Mouse (Mus musculus) myocyte (in vitro differentiated cells): ENCODE measurements at regions not wholly inside any gene's neighbourhood (a gene's known extent, or its start where the extent isn't known, plus 50 kb on each side); places are given as distances from the start of the nearest gene placed in this dataset.
"Not testable (repeated sequence)": the region's sequence is repeated elsewhere in the genome, so short reads cannot be mapped to it uniquely, and the experiment has no call there.

Experiments
- H3K27me3 ChIP-seq: one replicate; pipeline ENCODE4 v1.6.1; 2011; ENCODE audit not compliant: control insufficient read depth, insufficient read depth, insufficient read length
- H3K36me3 ChIP-seq: one replicate; pipeline ENCODE4 v1.6.1; 2011; ENCODE audit not compliant: control insufficient read depth, insufficient read depth
- H3K4me2 ChIP-seq: one replicate; pipeline ENCODE4 v1.6.1; 2011; ENCODE audit warnings: low read depth, control low read depth
- H3K4me3 ChIP-seq: one replicate; pipeline ENCODE4 v1.5.1; 2011; ENCODE audit warnings: mild to moderate bottlenecking, control low read depth, moderate library complexity
- H3K79me2 ChIP-seq: one replicate; pipeline ENCODE4 v1.6.1; 2011; ENCODE audit not compliant: control insufficient read depth, insufficient read depth
- H3ac ChIP-seq: one replicate; pipeline ENCODE4 v1.6.1; 2011; ENCODE audit not compliant: control insufficient read depth, insufficient read length
- CEBPB ChIP-seq: IDR thresholded peaks from 2 replicates; pipeline ENCODE4 v1.6.1; 2011; ENCODE audit warnings: mild to moderate bottlenecking, moderate library complexity; ENCODE audit not compliant: poor library complexity, insufficient read depth, severe bottlenecking
- E2F4 ChIP-seq: IDR thresholded peaks from one replicate; pipeline ENCODE4 v1.6.1; 2011; ENCODE audit warnings: mild to moderate bottlenecking, control low read depth, moderate library complexity; ENCODE audit not compliant: insufficient read depth
- MAX ChIP-seq: IDR thresholded peaks from one replicate; pipeline ENCODE4 v1.6.1; 2011; ENCODE audit warnings: low read depth, mild to moderate bottlenecking, control low read depth
- MYOD1 ChIP-seq, 3 experiments: IDR thresholded peaks; one replicate each; pipeline ENCODE4 v1.6.1; 2011; ENCODE audit warnings: control low read depth in 2 of 3, low read depth in 2 of 3, mild to moderate bottlenecking in 2 of 3, moderate library complexity in 1 of 3; ENCODE audit not compliant: insufficient read length in 2 of 3, control insufficient read depth in 1 of 3
- MYOG ChIP-seq, 3 experiments: IDR thresholded peaks; one replicate each; pipeline ENCODE4 v1.6.1; 2011; ENCODE audit warnings: control low read depth in 2 of 3, low read depth in 2 of 3, mild to moderate bottlenecking in 2 of 3; ENCODE audit not compliant: insufficient read length in 2 of 3, control insufficient read depth in 1 of 3, insufficient read depth in 1 of 3
- POLR2A ChIP-seq: IDR thresholded peaks from one replicate; pipeline ENCODE4 v1.6.1; 2011; ENCODE audit warnings: low read depth, mild to moderate bottlenecking, control low read depth, moderate library complexity; ENCODE audit not compliant: insufficient read length
- POLR2AphosphoS2 ChIP-seq: IDR thresholded peaks from one replicate; pipeline ENCODE4 v1.6.1; 2011; ENCODE audit warnings: low read depth, control low read depth; ENCODE audit not compliant: insufficient read length
- REST ChIP-seq: IDR thresholded peaks from one replicate; pipeline ENCODE4 v1.6.1; 2011; ENCODE audit warnings: mild to moderate bottlenecking, control low read depth, moderate library complexity; ENCODE audit not compliant: insufficient read depth, insufficient read length
- SRF ChIP-seq: IDR thresholded peaks from one replicate; pipeline ENCODE4 v1.6.1; 2011; ENCODE audit warnings: low read depth; ENCODE audit not compliant: control insufficient read depth, insufficient read length
- TCF12 ChIP-seq: IDR thresholded peaks from one replicate; pipeline ENCODE4 v1.6.1; 2011; ENCODE audit warnings: mild to moderate bottlenecking, control low read depth; ENCODE audit not compliant: poor library complexity, insufficient read depth, severe bottlenecking
- TCF3 ChIP-seq: IDR thresholded peaks from one replicate; pipeline ENCODE4 v1.6.1; 2011; ENCODE audit warnings: low read depth, control low read depth; ENCODE audit not compliant: insufficient read length
- USF1 ChIP-seq: IDR thresholded peaks from one replicate; pipeline ENCODE4 v1.6.1; 2011; ENCODE audit warnings: low read depth, mild to moderate bottlenecking, control low read depth, moderate library complexity

DNA sequence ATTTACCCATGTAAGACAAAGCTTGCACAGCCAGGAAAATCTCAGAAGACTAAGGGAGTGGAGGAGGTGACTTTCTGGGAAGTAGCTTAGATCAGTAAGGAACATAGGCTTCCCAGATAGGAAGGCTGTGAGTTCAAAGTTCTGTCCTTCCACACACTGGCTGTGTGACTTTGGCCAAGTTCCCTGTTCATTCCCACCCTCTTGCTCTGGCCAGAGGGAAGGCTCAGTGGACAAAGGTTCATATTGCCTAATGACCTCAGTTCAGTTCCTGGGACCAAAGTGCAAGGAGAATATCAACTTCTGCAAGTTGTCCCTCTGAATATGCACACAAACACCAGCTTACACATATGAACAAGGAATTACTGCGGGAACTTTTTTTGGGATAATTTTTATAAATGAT, 255.6 kb upstream of the Pik3r1 start:
- Histone ChIP-seq H3K79me2 (no peaks in the 10 kb centered on the region), H3K4me3 (no peak overlapping the region), H3K36me3 (no peaks in the 10 kb centered on the region), H3ac (no peak overlapping the region), H3K4me2 (no peak overlapping the region), H3K27me3 (no peaks in the 10 kb centered on the region)
- TF ChIP-seq MYOD1 (IDR thresholded peaks at IDR 0.05; ENCODE audit: control insufficient read depth in 1 of 3, insufficient read length in 2 of 3, low read depth in 2 of 3), result no peak
- TF ChIP-seq SRF, result no peak
- no peak for TF ChIP-seq MAX
- no peak for TF ChIP-seq USF1
- TF ChIP-seq TCF3, result no peak
- no peak for TF ChIP-seq POLR2A

DNA sequence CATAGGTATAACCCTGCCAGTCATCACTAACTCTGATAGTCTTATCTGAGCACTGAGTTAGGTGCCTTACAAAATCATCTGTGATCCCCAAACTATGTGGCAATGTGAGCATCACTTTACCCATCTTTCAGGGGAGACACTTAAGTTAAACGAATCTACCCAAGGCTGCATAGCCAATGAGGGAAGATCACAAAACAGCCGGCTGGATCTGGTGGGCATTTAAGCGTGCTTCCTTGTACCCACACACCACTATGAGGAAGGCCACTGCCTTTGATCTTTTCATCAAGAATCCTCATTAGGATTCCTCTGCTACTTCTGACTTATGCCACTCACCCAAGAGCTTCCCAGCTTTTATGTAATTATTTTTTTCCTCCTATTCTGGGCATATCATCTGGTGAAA, 257.1 kb upstream of the Pik3r1 start:
- Histone ChIP-seq H3K4me3 (no peak overlapping the region), H3ac (no peak overlapping the region), H3K79me2 (no peaks in the 10 kb centered on the region), H3K4me2 (no peak overlapping the region), H3K36me3 (no peaks in the 10 kb centered on the region), H3K27me3 (no peaks in the 10 kb centered on the region)
- no peak for TF ChIP-seq REST
- TF ChIP-seq MYOG (IDR thresholded peaks at IDR 0.05; ENCODE audit: control insufficient read depth in 1 of 3, insufficient read depth in 1 of 3, insufficient read length in 2 of 3, low read depth in 2 of 3), result no peak
- TF ChIP-seq TCF3, result no peak
- TF ChIP-seq SRF, result no peak
- no peak for TF ChIP-seq POLR2A
- TF ChIP-seq POLR2AphosphoS2, result no peak

DNA sequence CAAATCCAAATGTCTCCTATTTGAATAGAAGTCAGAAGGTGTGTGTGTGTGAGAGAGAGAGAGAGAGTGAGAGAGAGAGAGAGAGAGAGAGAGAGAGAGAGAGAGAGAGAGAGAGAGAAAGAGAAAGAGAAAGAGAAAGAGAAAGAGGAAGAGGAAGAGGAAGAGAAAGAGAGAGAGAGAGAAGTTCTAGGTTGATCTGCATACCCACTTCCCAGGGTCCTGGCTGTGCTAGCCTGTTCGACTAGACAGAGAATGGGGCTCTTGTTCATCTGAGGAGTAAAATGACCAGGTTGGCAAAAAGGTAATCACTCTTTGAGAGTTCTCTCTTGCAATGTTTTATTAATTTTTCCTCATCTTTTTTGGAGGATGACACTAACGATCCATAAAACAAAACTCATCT, 257.5 kb upstream of the Pik3r1 start:
- H3K79me2 ChIP-seq, H3K4me2 ChIP-seq, H3K4me3 ChIP-seq, H3K27me3 ChIP-seq, H3ac ChIP-seq, H3K36me3 ChIP-seq: not testable (repeated sequence)

DNA sequence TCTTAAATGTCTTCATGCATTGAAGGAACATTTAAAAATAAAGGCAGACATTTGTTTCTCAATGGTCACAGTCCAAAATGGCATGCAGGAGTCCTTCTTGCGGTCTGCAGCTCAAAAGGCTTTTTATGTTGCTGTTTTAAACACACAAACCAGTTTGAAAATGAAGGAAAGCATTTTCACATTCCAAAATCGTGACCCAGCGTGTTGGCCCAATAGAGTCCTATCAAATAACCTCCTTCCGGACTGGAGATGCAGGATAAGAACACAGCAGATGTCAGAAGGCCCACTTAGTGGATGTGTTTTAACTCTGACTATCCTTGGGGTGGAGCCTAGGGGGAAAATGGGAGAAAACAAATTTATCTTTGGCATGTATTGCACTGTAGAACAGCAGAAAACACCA, 263.4 kb upstream of the Pik3r1 start:
- Histone ChIP-seq H3K27me3 (no peaks in the 10 kb centered on the region), H3K4me2 (peak overlapping the region; percentile 31), H3K36me3 (no peaks in the 10 kb centered on the region), H3K79me2 (no peaks in the 10 kb centered on the region), H3K4me3 (no peak overlapping the region), H3ac (no peak overlapping the region)
- no peak for TF ChIP-seq TCF3
- no peak for TF ChIP-seq MYOG (IDR thresholded peaks at IDR 0.05; ENCODE audit: control insufficient read depth in 1 of 3, insufficient read depth in 1 of 3, insufficient read length in 2 of 3, low read depth in 2 of 3)

DNA sequence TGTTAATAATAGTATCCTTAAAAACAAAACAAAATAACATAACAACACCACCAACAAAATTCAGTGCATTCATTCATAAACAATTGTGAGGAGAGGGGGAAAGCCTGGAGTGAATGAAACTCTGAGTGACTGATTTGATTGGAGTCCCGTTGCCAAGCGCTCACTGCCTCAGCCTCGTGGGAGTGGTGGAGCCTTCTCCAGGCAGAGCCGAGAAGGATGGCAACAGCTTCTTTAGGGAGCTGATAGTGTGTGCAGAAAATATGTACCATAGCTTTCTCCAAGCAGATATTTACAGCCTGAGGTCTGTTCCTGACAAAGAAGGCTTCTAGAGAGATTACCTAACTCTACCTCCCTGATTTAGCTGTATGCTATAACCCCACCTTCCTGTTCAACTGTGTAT, 266.5 kb upstream of the Pik3r1 start:
- Histone ChIP-seq H3K4me3 (no peak overlapping the region), H3ac (no peak overlapping the region), H3K4me2 (no peak overlapping the region), H3K79me2 (no peaks in the 10 kb centered on the region), H3K36me3 (no peaks in the 10 kb centered on the region), H3K27me3 (no peaks in the 10 kb centered on the region)
- no peak for TF ChIP-seq TCF3
- TF ChIP-seq MYOD1 (IDR thresholded peaks at IDR 0.05; ENCODE audit: control insufficient read depth in 1 of 3, insufficient read length in 2 of 3, low read depth in 2 of 3), result no peak
- TF ChIP-seq USF1, result no peak
- TF ChIP-seq SRF, result no peak
- no peak for TF ChIP-seq MYOG (IDR thresholded peaks at IDR 0.05; ENCODE audit: control insufficient read depth in 1 of 3, insufficient read depth in 1 of 3, insufficient read length in 2 of 3, low read depth in 2 of 3)
- TF ChIP-seq POLR2A, result no peak
- TF ChIP-seq POLR2AphosphoS2, result no peak
- no peak for TF ChIP-seq MAX
- no peak for TF ChIP-seq E2F4
- no peak for TF ChIP-seq CEBPB

DNA sequence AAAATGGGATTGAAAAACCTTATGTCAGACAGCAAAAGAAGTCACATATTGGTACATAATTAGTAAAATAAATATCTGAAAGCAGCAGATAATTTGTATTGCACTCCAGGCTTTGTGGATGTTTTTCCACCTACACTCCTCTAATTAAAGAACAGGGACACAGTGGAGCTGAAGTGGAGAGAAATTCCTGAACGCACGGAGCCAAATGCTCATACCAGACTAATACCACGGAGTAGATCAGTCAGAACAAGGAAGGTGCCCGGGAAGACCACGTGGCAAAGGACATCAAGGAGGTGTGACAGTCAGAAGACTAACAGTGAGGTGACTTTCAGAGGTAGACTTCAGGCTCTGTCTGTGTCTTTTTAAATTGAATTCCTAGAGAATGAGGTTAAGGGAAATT, 268.0 kb upstream of the Pik3r1 start:
- TF ChIP-seq POLR2A (no peak), TCF3 (no peak), MYOD1 (IDR thresholded peaks at IDR 0.05; ENCODE audit: control insufficient read depth in 1 of 3, insufficient read length in 2 of 3, low read depth in 2 of 3) (no peak), USF1 (no peak), CEBPB (no peak), REST (no peak), MAX (no peak), POLR2AphosphoS2 (no peak), TCF12 (no peak)

More for the DNA sequence above, 268.0 kb upstream of the Pik3r1 start:
- H3K4me3 ChIP-seq, result no peak overlapping the region
- H3ac ChIP-seq, result no peak overlapping the region
- no peaks in the 10 kb centered on the region for H3K27me3 ChIP-seq
- no peaks in the 10 kb centered on the region for H3K36me3 ChIP-seq
- no peaks in the 10 kb centered on the region for H3K79me2 ChIP-seq
- H3K4me2 ChIP-seq, result no peak overlapping the region
